Mouse (Mus musculus) forebrain, postnatal 0 days (tissue): Measurements from ENCODE around the gene Bloc1s4. TPM values are rescaled to one million over a fixed set of nuclear protein-coding genes. Genes with fewer than 3 reads are reported as not detected.

ENCODE experiments used
- ATAC-seq: fragments of 200-750 bp; cut with Nextera tagmentation; 2 replicates; pipeline ENCODE4 v1.8.0; 2017; ENCODE audit warnings: mild to moderate bottlenecking, moderate library complexity
- DNase-seq: peaks from one replicate; pipeline ENCODE4 v3.0.0-alpha.2; 2015
- H3K27ac ChIP-seq: fragments of 300-500 bp; sonication (generic); 2 replicates; pipeline ENCODE4 v1.5.1; 2014; ENCODE audit warnings: low read depth, mild to moderate bottlenecking, antibody characterized with exemption, low read length, moderate library complexity, mixed read lengths
- H3K27me3 ChIP-seq: fragments of 300-500 bp; sonication (generic); 2 replicates; pipeline ENCODE4 v1.6.1; 2014; ENCODE audit warnings: mild to moderate bottlenecking, low read length, mixed read lengths; ENCODE audit not compliant: insufficient read depth
- H3K36me3 ChIP-seq: fragments of 300-500 bp; sonication (generic); 2 replicates; pipeline ENCODE4 v1.6.1; 2014; ENCODE audit warnings: mild to moderate bottlenecking, moderate library complexity; ENCODE audit not compliant: insufficient read depth
- H3K4me1 ChIP-seq: fragments of 300-500 bp; sonication (generic); 2 replicates; pipeline ENCODE4 v1.6.1; 2014; ENCODE audit warnings: antibody characterized with exemption; ENCODE audit not compliant: insufficient read depth
- H3K4me2 ChIP-seq: fragments of 300-500 bp; sonication (generic); 2 replicates; pipeline ENCODE4 v1.6.1; 2014; ENCODE audit warnings: low read depth, mild to moderate bottlenecking, moderate library complexity
- H3K4me3 ChIP-seq: fragments of 300-500 bp; sonication (generic); 2 replicates; pipeline ENCODE4 v1.5.1; 2014; ENCODE audit warnings: low read depth, low read length, mixed read lengths
- H3K9ac ChIP-seq: fragments of 300-500 bp; sonication (generic); 2 replicates; pipeline ENCODE4 v1.6.1; 2014; ENCODE audit warnings: mild to moderate bottlenecking
- H3K9me3 ChIP-seq: fragments of 300-500 bp; sonication (generic); 2 replicates; pipeline ENCODE4 v1.6.1; 2016; ENCODE audit warnings: low read length
- CTCF ChIP-seq: sonication (generic); IDR thresholded peaks from 2 replicates; pipeline ENCODE4 v1.5.1; 2016; ENCODE audit warnings: antibody characterized with exemption, control low read depth, low read depth
- WGBS: fragments of 180-500 bp; shearing (Covaris S2); extraction: QIAGEN DNeasy Blood & Tissue Kit; methylation state at CpG from one replicate; pipeline ENCODE4 v1.1.7; 2014; 5-methylcytosine and 5-hydroxymethylcytosine counted together
- polyA plus RNA-seq: library from polyadenylated mRNA; unstranded; fragments of >200 nt; fragmentation: Nextera tagmentation; extraction: Ambion mirVana; gene quantifications from 2 replicates; pipeline ENCODE4 v1.2.1, GENCODE M21; 2015
- total RNA-seq: library from RNA; depleted of rRNA; stranded (reverse); fragments of >200 nt; gene quantifications from 2 replicates; pipeline ENCODE4 v1.2.3, GENCODE M21; 2014

Bloc1s4 gene
- total and polyA plus RNA-seq, 2 experiments from 2014 or later, result 23.6 to 32.7 TPM

- no peaks in the 10 kb centered on the region for H3K27me3 ChIP-seq
- no peak overlapping the region for H3K4me2 ChIP-seq
- no peak overlapping the region for H3K27ac ChIP-seq
- H3K36me3 ChIP-seq, result no peaks in the 10 kb centered on the region
- WGBS, result 41% methylated on average over 3 of the region's 3 CpGs
- ATAC-seq (no peak), DNase-seq (no peak)
- no peaks in the 10 kb centered on the region for H3K9me3 ChIP-seq
- no peaks in the 10 kb centered on the region for H3K4me1 ChIP-seq
- H3K9ac ChIP-seq, result no peak overlapping the region
- no peak for TF ChIP-seq CTCF
- no peak overlapping the region for H3K4me3 ChIP-seq
Observed at GRCm38 (mm10) chr5:36730689-36731088, 17.8 kb downstream of the Bloc1s4 start.

- ATAC-seq, result no peak
- no peak overlapping the region for H3K27ac ChIP-seq
- TF ChIP-seq CTCF, result no peak
- no peak overlapping the region for H3K9ac ChIP-seq
- H3K4me1 ChIP-seq, result no peaks in the 10 kb centered on the region
- WGBS, result 90% methylated on average over 2 of the region's 2 CpGs
- no peaks in the 10 kb centered on the region for H3K9me3 ChIP-seq
- H3K4me3 ChIP-seq, result no peak overlapping the region
- H3K36me3 ChIP-seq, result no peaks in the 10 kb centered on the region
- no peak for DNase-seq
- H3K4me2 ChIP-seq, result no peak overlapping the region
- H3K27me3 ChIP-seq, result no peaks in the 10 kb centered on the region
Observed at GRCm38 (mm10) chr5:36729923-36730322, 18.5 kb downstream of the Bloc1s4 start.

- no peaks in the 10 kb centered on the region for H3K4me1 ChIP-seq
- H3K27ac ChIP-seq, result no peak overlapping the region
- no peak for ATAC-seq
- no peak overlapping the region for H3K9ac ChIP-seq
- 76% methylated on average over 4 of the region's 4 CpGs for WGBS
- no peak overlapping the region for H3K4me3 ChIP-seq
- no peak for DNase-seq
- no peaks in the 10 kb centered on the region for H3K27me3 ChIP-seq
- H3K9me3 ChIP-seq, result no peaks in the 10 kb centered on the region
- TF ChIP-seq CTCF, result no peak
- no peak overlapping the region for H3K4me2 ChIP-seq
- no peaks in the 10 kb centered on the region for H3K36me3 ChIP-seq
Observed at GRCm38 (mm10) chr5:36729086-36729473, 19.4 kb downstream of the Bloc1s4 start.

DNA sequence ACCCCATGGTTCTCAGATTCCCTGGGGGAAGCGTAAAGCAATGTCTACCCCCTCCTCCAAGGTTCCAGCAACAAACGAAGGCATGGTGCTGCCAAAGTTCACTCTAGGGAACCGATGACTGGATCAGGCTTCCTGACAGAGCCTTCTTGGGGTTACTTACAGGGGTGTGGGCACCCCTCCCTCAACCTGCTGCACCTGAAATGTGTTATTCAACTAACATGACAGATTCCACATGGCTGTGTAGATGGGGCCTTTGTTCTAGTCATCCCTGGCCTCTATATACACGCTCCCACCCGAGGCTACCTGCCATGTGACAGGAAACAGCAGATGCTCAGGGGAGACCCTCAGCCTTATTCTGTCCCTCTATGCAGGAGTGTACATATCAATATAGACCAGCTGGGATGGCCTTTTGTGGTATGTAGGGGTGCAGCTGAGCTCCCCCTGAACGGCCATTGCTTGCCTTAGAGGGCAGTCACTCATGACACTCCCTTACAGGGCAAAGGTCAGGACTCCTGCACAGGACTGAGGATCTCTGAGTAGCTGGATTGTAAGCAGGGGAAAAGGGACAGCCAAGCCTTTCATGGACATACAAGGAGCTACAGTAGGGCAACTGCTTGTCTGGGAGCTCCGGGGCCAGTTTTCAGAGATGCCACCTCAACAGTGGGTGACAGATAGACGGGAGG, 19.9 kb downstream of the Bloc1s4 start:
- Histone ChIP-seq H3K4me1 (no peaks in the 10 kb centered on the region), H3K4me3 (no peak overlapping the region), H3K27ac (no peak overlapping the region), H3K9ac (no peak overlapping the region), H3K36me3 (no peaks in the 10 kb centered on the region), H3K9me3 (no peaks in the 10 kb centered on the region), H3K4me2 (no peak overlapping the region), H3K27me3 (no peaks in the 10 kb centered on the region)
- WGBS, result 79% methylated on average over 8 of the region's 8 CpGs
- TF ChIP-seq CTCF, result no peak
- ATAC-seq, result no peak
- DNase-seq, result no peak

- Histone ChIP-seq H3K27ac (no peak overlapping the region), H3K4me2 (no peak overlapping the region), H3K9me3 (no peaks in the 10 kb centered on the region), H3K36me3 (no peaks in the 10 kb centered on the region), H3K9ac (no peak overlapping the region), H3K4me1 (no peaks in the 10 kb centered on the region), H3K27me3 (no peaks in the 10 kb centered on the region), H3K4me3 (no peak overlapping the region)
- no peak for TF ChIP-seq CTCF
- 66% methylated on average over 7 of the region's 7 CpGs for WGBS
- ATAC-seq, result no peak
- no peak for DNase-seq
Observed at GRCm38 (mm10) chr5:36727776-36728175, 20.7 kb downstream of the Bloc1s4 start.

DNA sequence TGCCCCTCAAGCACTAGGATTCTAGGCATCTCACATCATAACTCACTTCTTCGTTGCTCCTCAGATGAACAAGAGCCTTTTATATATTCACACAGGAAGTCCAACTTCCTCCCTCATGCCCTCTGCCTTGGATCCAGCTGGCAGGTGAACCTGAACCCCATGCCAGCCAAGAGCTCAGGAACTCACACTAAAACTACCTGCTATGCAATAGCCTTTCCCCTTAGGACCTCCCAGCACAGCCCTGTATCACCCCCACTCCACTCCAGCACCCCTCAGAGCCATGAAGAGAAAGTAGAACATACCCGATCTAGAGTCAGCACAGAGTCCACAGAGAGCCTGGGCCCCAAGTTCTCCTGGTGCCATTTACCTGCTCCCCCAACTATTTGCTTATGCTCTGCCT, 21.3 kb downstream of the Bloc1s4 start:
- no peak for DNase-seq
- no peak for TF ChIP-seq CTCF
- WGBS, result 58% methylated on average over 2 of the region's 2 CpGs
- Histone ChIP-seq H3K27me3 (no peaks in the 10 kb centered on the region), H3K9ac (no peak overlapping the region), H3K4me1 (no peaks in the 10 kb centered on the region), H3K4me3 (no peak overlapping the region), H3K9me3 (no peaks in the 10 kb centered on the region), H3K27ac (no peak overlapping the region), H3K36me3 (no peaks in the 10 kb centered on the region), H3K4me2 (no peak overlapping the region)
- no peak for ATAC-seq

GRCm38 (mm10) chr5:36726387-36726801, 22.1 kb downstream of the Bloc1s4 start:
- Histone ChIP-seq H3K9ac (no peak overlapping the region), H3K27ac (no peak overlapping the region), H3K4me3 (no peak overlapping the region), H3K9me3 (no peaks in the 10 kb centered on the region), H3K27me3 (no peaks in the 10 kb centered on the region), H3K4me2 (no peak overlapping the region), H3K36me3 (no peaks in the 10 kb centered on the region), H3K4me1 (no peaks in the 10 kb centered on the region)
- 74% methylated on average over 9 of the region's 9 CpGs for WGBS
- ATAC-seq (no peak), DNase-seq (no peak)
- no peak for TF ChIP-seq CTCF

- ATAC-seq (no peak), DNase-seq (no peak)
- H3K4me1 ChIP-seq, result no peaks in the 10 kb centered on the region
- no peak overlapping the region for H3K9ac ChIP-seq
- TF ChIP-seq CTCF, result no peak
- no peaks in the 10 kb centered on the region for H3K9me3 ChIP-seq
- 71% methylated on average over 12 of the region's 12 CpGs for WGBS
- no peak overlapping the region for H3K27ac ChIP-seq
- H3K27me3 ChIP-seq, result no peaks in the 10 kb centered on the region
- no peak overlapping the region for H3K4me2 ChIP-seq
- H3K4me3 ChIP-seq, result no peak overlapping the region
- no peaks in the 10 kb centered on the region for H3K36me3 ChIP-seq
Observed at GRCm38 (mm10) chr5:36725861-36726260, 22.6 kb downstream of the Bloc1s4 start.
